Mouse (Mus musculus) small intestine, adult 2 months (tissue): Measurements from ENCODE around the gene Sgca. TPM values are rescaled to one million over a fixed set of nuclear protein-coding genes. Genes with fewer than 3 reads are reported as not detected.

Experiments
- H3K27ac ChIP-seq: fragments of 200-500 bp; 2 replicates; pipeline ENCODE4 v1.5.1; 2012; ENCODE audit warnings: low read depth, low read length, control low read depth, inconsistent platforms; ENCODE audit not compliant: insufficient read depth
- H3K27me3 ChIP-seq: fragments of 200-500 bp; 2 replicates; pipeline ENCODE4 v1.6.1; 2012; ENCODE audit warnings: mild to moderate bottlenecking, moderate library complexity, low read length, inconsistent platforms; ENCODE audit not compliant: control insufficient read depth, insufficient read depth
- H3K36me3 ChIP-seq: fragments of 200-500 bp; 2 replicates; pipeline ENCODE4 v1.6.1; 2012; ENCODE audit warnings: mild to moderate bottlenecking, low read length, control low read depth, inconsistent platforms; ENCODE audit not compliant: control insufficient read depth, insufficient read depth
- H3K4me1 ChIP-seq: fragments of 200-500 bp; 2 replicates; pipeline ENCODE4 v1.6.1; 2012; ENCODE audit warnings: low read length, inconsistent platforms, mixed read lengths; ENCODE audit not compliant: control insufficient read depth, insufficient read depth, insufficient read length
- H3K4me3 ChIP-seq: fragments of 200-500 bp; 2 replicates; pipeline ENCODE4 v1.5.1; 2012; ENCODE audit warnings: low read depth, mild to moderate bottlenecking, control low read depth, inconsistent platforms, low read length, moderate library complexity
- CTCF ChIP-seq: fragments of 200-500 bp; IDR thresholded peaks from 2 replicates; pipeline ENCODE4 v1.5.1; 2012; ENCODE audit warnings: low read depth, mild to moderate bottlenecking, control low read depth, inconsistent platforms, low read length, moderate library complexity, mixed read lengths; ENCODE audit not compliant: insufficient replicate concordance, insufficient read length; ENCODE audit errors: extremely low read depth
- POLR2A ChIP-seq: fragments of 200-500 bp; IDR thresholded peaks from 2 replicates; pipeline ENCODE4 v1.6.1; 2012; ENCODE audit warnings: low read depth, mild to moderate bottlenecking, control low read depth, inconsistent platforms, low read length, moderate library complexity
- WGBS: fragments of 180-500 bp; shearing (Covaris S2); methylation state at CpG from one replicate; pipeline ENCODE4 v1.1.7; 2018; 5-methylcytosine and 5-hydroxymethylcytosine counted together
- polyA plus RNA-seq: library from polyadenylated mRNA; depleted of rRNA; stranded (reverse); fragments of >200 nt; gene quantifications from 2 replicates; pipeline ENCODE4 v1.2.3, GENCODE M21; 2012

Gene Sgca
- polyA plus RNA-seq, 1 experiment = 1.7 TPM

DNA sequence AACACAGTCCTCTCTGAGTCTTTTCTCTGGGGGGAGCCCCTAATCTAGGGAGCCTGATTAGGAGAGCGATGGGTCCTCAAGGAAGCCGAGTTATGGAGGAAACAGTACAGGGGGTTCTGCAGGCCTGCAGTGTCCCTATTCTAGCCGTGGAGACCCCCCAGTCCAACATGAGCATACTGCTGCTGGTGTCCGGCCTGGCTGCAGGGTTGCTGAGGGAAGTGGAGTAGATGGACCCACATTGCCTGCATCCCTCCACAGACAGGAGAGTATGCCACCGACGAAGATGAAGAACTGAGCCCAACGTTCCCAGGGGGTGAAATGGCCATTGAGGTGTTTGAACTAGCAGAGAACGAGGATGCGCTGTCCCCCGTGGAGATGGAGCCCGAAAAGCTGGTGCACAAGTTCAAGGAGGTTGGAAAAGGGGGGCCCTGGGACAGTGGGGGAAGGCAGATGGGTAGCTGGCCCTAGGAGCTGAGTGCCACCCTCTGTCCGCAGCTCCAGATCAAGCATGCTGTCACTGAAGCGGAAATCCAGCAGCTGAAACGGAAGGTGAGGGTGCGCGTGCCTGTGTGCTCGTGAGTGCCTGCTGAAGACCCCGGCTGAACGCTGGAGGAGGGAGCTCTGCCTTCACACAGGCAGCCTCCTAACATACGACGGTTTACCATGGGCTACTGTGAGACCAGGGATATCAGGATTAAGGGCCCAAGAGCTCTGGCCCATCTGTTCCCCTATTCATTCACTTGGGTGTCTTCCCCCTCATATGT is 25.6 kb upstream of the Sgca start:
- no peaks in the 10 kb centered on the region for H3K27me3 ChIP-seq
- H3K27ac ChIP-seq = no peak overlapping the region
- no peak overlapping the region for H3K4me3 ChIP-seq
- H3K36me3 ChIP-seq = peaks cover 48% of the 10 kb centered on the region
- H3K4me1 ChIP-seq = peaks cover 24% of the 10 kb centered on the region
- 89% methylated on average over 21 of the region's 21 CpGs for WGBS
- TF ChIP-seq POLR2A = no peak
- TF ChIP-seq CTCF = no peak

GRCm38 (mm10) chr11:95001058-95001457 is 24.9 kb upstream of the Sgca start:
- peaks cover 53% of the 10 kb centered on the region for H3K36me3 ChIP-seq
- H3K27ac ChIP-seq = peak overlapping the region; percentile 27; the same call in 1 of the 2 replicates
- 5% methylated on average over 8 of the region's 8 CpGs for WGBS

DNA sequence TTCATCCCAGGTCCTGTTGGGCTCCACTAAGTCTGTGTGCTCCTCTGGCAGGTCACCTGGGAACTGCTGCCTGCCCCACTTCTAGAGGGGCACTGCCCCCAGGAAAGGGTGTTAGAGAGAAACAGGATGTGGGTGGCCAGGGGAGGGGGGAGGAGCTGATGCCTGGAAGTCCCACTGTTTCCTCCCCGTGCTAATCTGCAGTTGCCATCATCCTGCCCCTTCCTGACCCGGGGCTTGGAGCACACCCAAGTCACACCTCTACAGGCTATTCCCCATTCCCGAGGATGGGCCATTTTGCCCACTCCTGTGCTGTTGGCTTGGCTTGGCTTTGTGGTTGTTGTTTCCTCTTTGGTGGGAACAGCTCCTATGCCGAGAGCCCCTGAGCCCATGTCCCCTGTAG is 24.4 kb upstream of the Sgca start:
- H3K4me1 ChIP-seq = peaks cover 35% of the 10 kb centered on the region
- H3K36me3 ChIP-seq = peaks cover 51% of the 10 kb centered on the region
- H3K27ac ChIP-seq = peak overlapping the region; percentile 27; the same call in 1 of the 2 replicates
- WGBS = 23% methylated on average over 4 of the region's 4 CpGs
- no peaks in the 10 kb centered on the region for H3K27me3 ChIP-seq
- H3K4me3 ChIP-seq = no peak overlapping the region
- TF ChIP-seq POLR2A (no peak), CTCF (no peak)

More at GRCm38 (mm10) chr11:95001058-95001457, 24.9 kb upstream of the Sgca start:
- no peak overlapping the region for H3K4me3 ChIP-seq
- no peaks in the 10 kb centered on the region for H3K27me3 ChIP-seq
- TF ChIP-seq POLR2A (no peak), CTCF (peak; percentile 93; the same call in 1 of the 2 replicates)
- H3K4me1 ChIP-seq = peaks cover 30% of the 10 kb centered on the region

GRCm38 (mm10) chr11:95000128-95000527 is 24.0 kb upstream of the Sgca start:
- no peak overlapping the region for H3K4me3 ChIP-seq
- peaks cover 50% of the 10 kb centered on the region for H3K36me3 ChIP-seq
- TF ChIP-seq CTCF (no peak), POLR2A (no peak)
- peaks cover 36% of the 10 kb centered on the region for H3K4me1 ChIP-seq
- H3K27ac ChIP-seq = no peak overlapping the region
- WGBS = 87% methylated on average over 8 of the region's 8 CpGs
- H3K27me3 ChIP-seq = no peaks in the 10 kb centered on the region

GRCm38 (mm10) chr11:94998041-94998531 is 22.0 kb upstream of the Sgca start:
- Histone ChIP-seq H3K36me3 (peaks cover 42% of the 10 kb centered on the region), H3K27ac (peak overlapping the region; percentile 62), H3K27me3 (no peaks in the 10 kb centered on the region), H3K4me1 (peaks cover 54% of the 10 kb centered on the region), H3K4me3 (peak overlapping the region; percentile 38)
- WGBS = 32% methylated on average over 16 of the region's 16 CpGs
- TF ChIP-seq CTCF (no peak), POLR2A (no peak)

GRCm38 (mm10) chr11:94997596-94997995 is 21.5 kb upstream of the Sgca start:
- peak overlapping the region; percentile 38 for H3K4me3 ChIP-seq
- H3K4me1 ChIP-seq = peaks cover 54% of the 10 kb centered on the region
- WGBS = 13% methylated on average over 5 of the region's 5 CpGs
- no peaks in the 10 kb centered on the region for H3K27me3 ChIP-seq
- H3K27ac ChIP-seq = peak overlapping the region; percentile 62
- TF ChIP-seq CTCF (no peak), POLR2A (no peak)
- peaks cover 37% of the 10 kb centered on the region for H3K36me3 ChIP-seq

- H3K27ac ChIP-seq = peak overlapping the region; percentile 51
- 88% methylated on average over 6 of the region's 6 CpGs for WGBS
- TF ChIP-seq CTCF (no peak), POLR2A (no peak)
- no peaks in the 10 kb centered on the region for H3K27me3 ChIP-seq
- peaks cover 31% of the 10 kb centered on the region for H3K36me3 ChIP-seq
- peaks cover 54% of the 10 kb centered on the region for H3K4me1 ChIP-seq
- no peak overlapping the region for H3K4me3 ChIP-seq
Observed at GRCm38 (mm10) chr11:94996984-94997383, 20.9 kb upstream of the Sgca start.
